Mouse (Mus musculus) megakaryocyte-erythroid progenitor cell, adult 5 weeks (primary cell): ENCODE results near the gene Mup4. TPM values are rescaled to one million over a fixed set of nuclear protein-coding genes. Genes with fewer than 3 reads are reported as not detected.

ENCODE experiments used
- polyA plus RNA-seq: library from polyadenylated mRNA; stranded (reverse); fragments of >175 nt; gene quantifications from 2 replicates; pipeline ENCODE4 v1.2.3, GENCODE M21; 2012

Gene Mup4
- not detected in 2 replicates for polyA plus RNA-seq

GRCm38 (mm10) chr4:59960610-59961009 lies at the start of gene Mup4:
Gene Mup4 (minus strand): TSS chr4:59960710.

GRCm38 (mm10) chr4:59963405-59964344 lies 3.2 kb upstream of the Mup4 start, which contains the start of gene Mup6:
Gene Mup6 (plus strand): TSS chr4:59964294.

GRCm38 (mm10) chr4:59914608-59915403 lies 45.7 kb downstream of the Mup4 start, which contains the start of gene Slc46a2:
Gene Slc46a2 (minus strand): TSS chr4:59915056.

Other genes with a start within 250 kb of the Mup4 start
- 31.0 and 31.7 TPM in 2 replicates for gene Inip, start 159.1 kb downstream of the Mup4 start, polyA plus RNA-seq
- gene Snx30, start 154.9 kb downstream of the Mup4 start, polyA plus RNA-seq = 9.2 and 10.0 TPM in 2 replicates
- 0.13 TPM in 1 of 2 replicates, not detected in the other for gene Slc46a2, start 45.7 kb downstream of the Mup4 start, polyA plus RNA-seq
- not detected in 2 replicates for gene Mup6, start 3.6 kb upstream of the Mup4 start, polyA plus RNA-seq
- not detected in 2 replicates for gene Mup7, start 109.8 kb upstream of the Mup4 start, polyA plus RNA-seq
- gene Mup2, start 193.6 kb upstream of the Mup4 start, polyA plus RNA-seq = not detected in 2 replicates